Mouse (Mus musculus) C2C12 (cell line): ENCODE data around the gene Slc22a5. TPM values are rescaled to one million over a fixed set of nuclear protein-coding genes. Genes with fewer than 3 reads are reported as not detected.
A peak's percentile ranks its signal among the peaks of the same experiment; 100 is the strongest.
"Not testable (repeated sequence)": the region's sequence is repeated elsewhere in the genome, so short reads cannot be mapped to it uniquely, and the experiment has no call there.

Experiments
- H3K27me3 ChIP-seq: one replicate; pipeline ENCODE4 v1.6.1; 2011; ENCODE audit not compliant: control insufficient read depth, insufficient read depth, insufficient read length
- H3K36me3 ChIP-seq: one replicate; pipeline ENCODE4 v1.6.1; 2011; ENCODE audit not compliant: control insufficient read depth, insufficient read depth
- H3K4me3 ChIP-seq: one replicate; pipeline ENCODE4 v1.5.1; 2011; ENCODE audit warnings: mild to moderate bottlenecking, control low read depth; ENCODE audit not compliant: poor library complexity, insufficient read depth, severe bottlenecking
- H3K79me2 ChIP-seq: one replicate; pipeline ENCODE4 v1.6.1; 2011; ENCODE audit not compliant: control insufficient read depth, insufficient read depth
- H3K79me3 ChIP-seq: one replicate; pipeline ENCODE4 v1.6.1; 2011; ENCODE audit warnings: low read depth, control low read depth
- H3ac ChIP-seq: one replicate; pipeline ENCODE3; 2011; ENCODE audit warnings: low read depth; ENCODE audit not compliant: control insufficient read depth, insufficient read length
- CEBPB ChIP-seq: IDR thresholded peaks from one replicate; pipeline ENCODE4 v1.6.1; 2011; ENCODE audit warnings: low read depth, mild to moderate bottlenecking, control low read depth, moderate library complexity
- CTCF ChIP-seq: IDR thresholded peaks from one replicate; pipeline ENCODE4 v1.5.1; 2011; ENCODE audit not compliant: control insufficient read depth, insufficient read depth, insufficient read length
- FOSL1 ChIP-seq: IDR thresholded peaks from one replicate; pipeline ENCODE4 v1.8.0; 2011; ENCODE audit warnings: mild to moderate bottlenecking, low read length; ENCODE audit not compliant: poor library complexity, insufficient read depth, severe bottlenecking
- MAX ChIP-seq: IDR thresholded peaks from one replicate; pipeline ENCODE4 v1.6.1; 2011; ENCODE audit warnings: mild to moderate bottlenecking, control low read depth
- MYOD1 ChIP-seq: IDR thresholded peaks from one replicate; pipeline ENCODE4 v1.6.1; 2011; ENCODE audit warnings: low read depth; ENCODE audit not compliant: control insufficient read depth, insufficient read length
- MYOG ChIP-seq: IDR thresholded peaks from one replicate; pipeline ENCODE4 v1.6.1; 2011; ENCODE audit not compliant: control insufficient read depth, insufficient read length; ENCODE audit errors: extremely low read depth
- USF1 ChIP-seq: IDR thresholded peaks from one replicate; pipeline ENCODE4 v1.6.1; 2011; ENCODE audit warnings: low read depth, mild to moderate bottlenecking, control low read depth, moderate library complexity
- polyA plus RNA-seq: library from polyadenylated mRNA; unstranded; fragments of >200 nt; fragmentation: generic; extraction: Trizol; gene quantifications from one replicate; pipeline ENCODE4 v1.2.1, GENCODE M21; 2012; ENCODE audit warnings: missing spikeins

The Slc22a5 gene
- polyA plus RNA-seq, 1 experiment = 2.9 TPM

- peak within 1 kb of the TSS; percentile 77 for H3ac ChIP-seq
- H3K4me3 ChIP-seq = peak within 1 kb of the TSS; percentile 46
- not testable (repeated sequence) for H3K79me3 ChIP-seq, H3K36me3 ChIP-seq, H3K27me3 ChIP-seq, H3K79me2 ChIP-seq
- peak; percentile 17 for TF ChIP-seq CTCF
Measured at GRCm38 (mm10) chr11:53858761-53859580, 32.5 kb downstream of the Slc22a5 start, which contains the start of gene Gm12216. Gene Gm12216 (minus strand): TSS chr11:53859256.

DNA sequence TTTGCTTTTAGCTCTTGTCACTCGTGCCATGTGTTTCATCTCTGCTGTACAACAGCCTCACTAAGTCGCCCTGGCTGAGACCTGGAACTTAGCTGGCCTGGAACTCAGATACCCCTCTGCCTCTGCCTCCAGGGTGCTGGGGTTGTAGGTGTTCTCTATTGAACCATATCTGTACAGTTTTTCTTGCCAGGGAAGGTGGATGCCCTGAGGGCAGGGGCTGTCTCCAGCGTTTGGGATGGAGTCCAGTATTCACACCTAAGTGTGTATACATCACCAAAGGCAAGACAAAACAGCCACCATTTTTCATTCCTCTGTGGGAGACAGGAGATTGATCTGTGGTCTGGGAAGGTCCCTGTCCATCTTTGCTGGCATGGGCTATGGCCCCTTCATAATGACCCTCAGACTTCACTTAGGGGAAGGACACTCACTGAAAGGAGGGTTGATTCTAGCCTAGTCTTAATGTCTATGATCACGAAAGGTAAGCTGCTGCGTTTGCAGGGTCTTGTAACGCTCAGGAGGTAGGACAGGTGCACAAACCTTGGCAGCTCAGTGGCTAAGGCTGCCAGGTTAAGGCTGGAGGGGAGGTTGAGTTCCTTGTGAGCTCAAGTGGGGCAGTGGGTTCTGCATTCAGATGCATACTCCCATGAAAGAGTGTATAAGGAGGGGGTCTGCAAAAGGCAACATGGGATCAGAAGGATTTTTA is 33.3 kb downstream of the Slc22a5 start:
- Histone ChIP-seq H3ac (peak overlapping the region; percentile 12), H3K79me3 (no peaks in the 10 kb centered on the region), H3K79me2 (no peaks in the 10 kb centered on the region), H3K36me3 (no peaks in the 10 kb centered on the region), H3K4me3 (peak overlapping the region; percentile 46), H3K27me3 (no peaks in the 10 kb centered on the region)
- no peak for TF ChIP-seq CEBPB
- no peak for TF ChIP-seq MAX
- no peak for TF ChIP-seq FOSL1
- no peak for TF ChIP-seq CTCF
- TF ChIP-seq MYOD1 = no peak
- TF ChIP-seq MYOG = no peak
- no peak for TF ChIP-seq USF1

DNA sequence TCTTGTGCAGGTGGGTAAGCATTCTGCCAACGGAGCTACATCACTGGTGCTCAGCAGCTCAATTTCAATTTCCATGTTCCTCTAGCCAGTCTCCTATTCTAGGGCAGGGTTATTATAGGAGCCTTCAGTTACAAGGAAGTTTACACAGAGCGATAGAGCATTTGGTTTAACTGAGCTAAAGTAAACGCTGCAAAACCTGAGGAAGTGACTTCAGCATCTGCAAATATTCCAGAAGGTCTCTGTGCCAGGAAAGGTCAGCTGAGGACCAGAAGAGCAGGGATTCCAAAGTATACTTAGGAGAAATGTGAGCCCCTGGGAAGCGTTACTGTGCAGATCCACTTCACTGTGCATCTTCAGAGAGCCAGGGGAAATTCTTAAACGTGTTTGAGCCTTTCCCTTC is 37.8 kb downstream of the Slc22a5 start:
- H3K4me3 ChIP-seq = no peak overlapping the region
- H3K79me2 ChIP-seq = no peaks in the 10 kb centered on the region
- no peaks in the 10 kb centered on the region for H3K79me3 ChIP-seq
- TF ChIP-seq MYOD1 = no peak
- TF ChIP-seq USF1 = no peak
- no peak for TF ChIP-seq FOSL1
- TF ChIP-seq CTCF = no peak
- TF ChIP-seq MYOG = no peak
- TF ChIP-seq CEBPB = no peak
- TF ChIP-seq MAX = no peak
- no peaks in the 10 kb centered on the region for H3K36me3 ChIP-seq
- H3K27me3 ChIP-seq = no peaks in the 10 kb centered on the region
- H3ac ChIP-seq = no peak overlapping the region

DNA sequence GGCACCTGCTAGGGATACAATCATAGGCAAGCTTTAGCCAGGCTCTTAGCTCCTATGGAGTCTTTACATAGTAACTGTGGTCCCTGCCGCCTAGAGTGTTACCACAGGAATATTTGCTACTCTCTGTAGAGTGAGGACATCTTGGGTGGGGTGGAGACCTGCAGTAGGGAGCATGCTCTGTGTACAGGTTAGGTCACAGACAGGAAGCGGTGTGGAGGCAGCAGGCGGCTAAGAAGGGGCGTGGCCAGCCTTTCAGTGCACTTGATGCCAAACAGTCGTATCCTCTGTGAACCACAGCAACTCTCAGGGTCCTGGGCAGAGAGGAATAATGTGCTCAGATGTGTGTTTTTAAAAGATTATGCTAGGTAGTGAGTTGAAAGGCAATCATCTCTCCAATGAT is 39.7 kb downstream of the Slc22a5 start:
- no peak for TF ChIP-seq USF1
- TF ChIP-seq MYOG = no peak
- Histone ChIP-seq H3K79me2 (no peaks in the 10 kb centered on the region), H3ac (no peak overlapping the region), H3K79me3 (no peaks in the 10 kb centered on the region), H3K27me3 (no peaks in the 10 kb centered on the region), H3K36me3 (no peaks in the 10 kb centered on the region), H3K4me3 (no peak overlapping the region)

DNA sequence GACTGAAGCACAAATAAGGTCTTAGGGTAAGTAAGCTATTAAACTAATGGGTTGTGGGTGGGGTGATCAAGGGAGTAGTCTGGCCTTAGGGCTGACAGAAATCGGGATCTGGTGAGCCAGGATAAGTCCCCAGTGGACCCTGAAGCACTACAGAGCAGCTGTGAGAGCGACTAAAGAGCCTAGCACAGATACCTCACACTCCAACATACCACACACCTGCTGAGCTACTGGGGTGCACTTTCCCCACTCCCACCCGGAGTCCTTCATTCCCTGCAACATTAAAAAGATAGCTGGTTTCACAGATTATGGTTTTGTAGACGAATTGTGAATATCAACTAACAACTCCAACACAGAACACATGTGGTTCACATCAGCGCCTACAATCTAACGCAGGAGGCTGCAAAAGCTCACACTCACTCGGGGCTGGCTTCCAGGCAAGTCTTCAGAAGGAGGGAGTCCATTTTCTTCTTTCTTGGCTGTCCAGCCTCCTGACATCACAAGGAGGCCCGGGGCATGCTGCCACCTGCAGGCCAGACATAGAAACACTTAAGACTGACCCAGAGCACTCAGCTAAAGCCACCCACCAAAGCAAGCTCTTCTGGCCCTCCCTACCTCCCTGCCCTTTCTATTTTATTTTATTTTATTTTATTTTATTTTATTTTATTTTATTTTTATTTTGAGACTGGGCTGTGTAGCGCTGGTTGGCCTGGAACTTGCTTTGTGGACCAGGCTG is 41.7 kb downstream of the Slc22a5 start:
- Histone ChIP-seq H3K4me3 (no peak overlapping the region), H3K79me2 (no peaks in the 10 kb centered on the region), H3ac (peak overlapping the region; percentile 51), H3K27me3 (no peaks in the 10 kb centered on the region), H3K36me3 (no peaks in the 10 kb centered on the region), H3K79me3 (no peaks in the 10 kb centered on the region)
- TF ChIP-seq CTCF (peak; percentile 63), MAX (no peak)

GRCm38 (mm10) chr11:53845680-53846079 is 45.8 kb downstream of the Slc22a5 start:
- Histone ChIP-seq H3K36me3 (no peaks in the 10 kb centered on the region), H3ac (no peak overlapping the region), H3K79me3 (no peaks in the 10 kb centered on the region), H3K27me3 (no peaks in the 10 kb centered on the region), H3K4me3 (no peak overlapping the region), H3K79me2 (no peaks in the 10 kb centered on the region)
- no peak for TF ChIP-seq MYOG
